Mouse (Mus musculus) ES-E14 (cell line): ENCODE measurements around the gene Ide. TPM values are rescaled to one million over a fixed set of nuclear protein-coding genes. Genes with fewer than 3 reads are reported as not detected.

Experiments used
- DNase-seq: peaks from one replicate; pipeline ENCODE4 v3.0.0-alpha.2; 2013; ENCODE audit warnings: low read depth, low spot score
- H3K27ac ChIP-seq: 2 replicates; pipeline ENCODE4 v1.5.1; 2012; ENCODE audit warnings: low read depth, mild to moderate bottlenecking, low read length, moderate library complexity, mixed read lengths; ENCODE audit not compliant: poor library complexity, insufficient read depth, severe bottlenecking
- H3K36me3 ChIP-seq: 2 replicates; pipeline ENCODE4 v1.6.1; 2012; ENCODE audit warnings: mild to moderate bottlenecking, low read length, moderate library complexity, mixed read lengths; ENCODE audit not compliant: control insufficient read depth, poor library complexity, insufficient read depth, severe bottlenecking
- H3K4me1 ChIP-seq, 2 experiments: fragments of 150-350 bp in 1 of 2; sonication (generic) in 1 of 2; 2 replicates each; pipeline ENCODE4 v1.6.1; 2012; ENCODE audit warnings: low read length in 2 of 2, mild to moderate bottlenecking in 1 of 2, mixed read lengths in 1 of 2; ENCODE audit not compliant: control insufficient read depth in 2 of 2, insufficient read depth in 2 of 2, poor library complexity in 1 of 2
- H3K4me3 ChIP-seq, 2 experiments: fragments of 150-350 bp in 1 of 2; sonication (generic) in 1 of 2; 2 replicates each; pipeline ENCODE4 v1.5.1; 2012; ENCODE audit warnings: low read length in 2 of 2, low read depth in 1 of 2, mild to moderate bottlenecking in 1 of 2, mixed read lengths in 1 of 2; ENCODE audit not compliant: insufficient read depth in 1 of 2, poor library complexity in 1 of 2, severe bottlenecking in 1 of 2
- H3K9ac ChIP-seq: 2 replicates; pipeline ENCODE4 v1.6.1; 2012; ENCODE audit warnings: low read depth, mild to moderate bottlenecking, low read length, mixed read lengths; ENCODE audit not compliant: poor library complexity, insufficient read depth, severe bottlenecking
- H3K9me3 ChIP-seq: fragments of 150-350 bp; sonication (generic); 2 replicates; pipeline ENCODE4 v1.6.1; 2012; ENCODE audit warnings: low read depth, mild to moderate bottlenecking, low read length; ENCODE audit not compliant: control insufficient read depth, insufficient read depth
- CHD2 ChIP-seq: IDR thresholded peaks from 2 replicates; pipeline ENCODE4 v1.6.1; 2014; ENCODE audit warnings: mild to moderate bottlenecking, low read depth, low read length, inconsistent platforms
- HCFC1 ChIP-seq: IDR thresholded peaks from 2 replicates; pipeline ENCODE4 v1.6.1; 2012; ENCODE audit warnings: low read length, inconsistent platforms, borderline replicate concordance; ENCODE audit not compliant: insufficient read depth
- MAFK ChIP-seq: IDR thresholded peaks from 2 replicates; pipeline ENCODE4 v1.6.1; 2014; ENCODE audit warnings: mild to moderate bottlenecking, low read depth, low read length, inconsistent platforms; ENCODE audit not compliant: insufficient read depth
- ZC3H11A ChIP-seq: IDR thresholded peaks from 2 replicates; pipeline ENCODE4 v1.6.1; 2012; ENCODE audit warnings: low read depth, mild to moderate bottlenecking, inconsistent platforms, low read length, borderline replicate concordance
- ZNF384 ChIP-seq: IDR thresholded peaks from 2 replicates; pipeline ENCODE4 v1.6.1; 2012; ENCODE audit warnings: low read depth, low read length, inconsistent platforms
- in situ Hi-C, 2 experiments: fragments of 600-800 bp; cut with MboI; formaldehyde crosslinking; loops; one replicate each; pipeline ENCODE4 v1.15.1; 2025; ENCODE audit warnings: low sequenced_read_pairs in 2 of 2, inconsistent platforms in 1 of 2; ENCODE audit not compliant: unreplicated experiment in 2 of 2
- total RNA-seq: library from RNA; depleted of rRNA; stranded (reverse); fragments of 300-350 nt; gene quantifications from 2 replicates; pipeline ENCODE4 v1.2.3, GENCODE M21; 2012

The Ide gene
- total RNA-seq, 1 experiment, result 44.8 TPM

GRCm38 (mm10) chr19:37265333-37266103 is 72.1 kb downstream of the Ide start:
- H3K9me3 ChIP-seq, result no peaks in the 10 kb centered on the region
- H3K36me3 ChIP-seq, result peaks cover 7% of the 10 kb centered on the region; the same call in 1 of the 2 replicates
- DNase-seq, result peak; percentile 50
- peaks cover 0 to 16% of the 10 kb centered on the region in 2 experiments; a peak in 1 of 4 replicates for H3K4me1 ChIP-seq
- H3K9ac ChIP-seq, result no peak overlapping the region
- in situ Hi-C loops, result loop anchor here (10.0 to 25.0 kb wide), 2 partner anchors 203 to 221 kb away; no protein-coding TSS in a partner anchor
- no peak overlapping the region for H3K27ac ChIP-seq
- H3K4me3 ChIP-seq, result no peak overlapping the region
- TF ChIP-seq HCFC1 (no peak), ZC3H11A (peak; percentile 75), MAFK (peak; percentile 83)

GRCm38 (mm10) chr19:37263943-37264897 is 73.4 kb downstream of the Ide start:
- DNase-seq, result no peak
- Histone ChIP-seq H3K9me3 (no peaks in the 10 kb centered on the region), H3K4me3 (peak overlapping the region; percentile 16 to 25; a peak in 3 of 4 replicates), H3K27ac (no peak overlapping the region), H3K4me1 (peaks cover 0 to 16% of the 10 kb centered on the region in 2 experiments; a peak in 1 of 4 replicates), H3K36me3 (peaks cover 5% of the 10 kb centered on the region; the same call in 1 of the 2 replicates), H3K9ac (no peak overlapping the region)
- TF ChIP-seq HCFC1 (no peak), ZNF384 (no peak), ZC3H11A (no peak), CHD2 (no peak), MAFK (no peak)
- in situ Hi-C loops, result loop anchor here (10.0 to 25.0 kb wide), 2 partner anchors 202 to 219 kb away; no protein-coding TSS in a partner anchor

GRCm38 (mm10) chr19:37263566-37263942 is 74.1 kb downstream of the Ide start:
- Histone ChIP-seq H3K36me3 (no peaks in the 10 kb centered on the region), H3K4me3 (peak overlapping the region; percentile 16 to 25; a peak in 3 of 4 replicates), H3K9ac (no peak overlapping the region), H3K27ac (no peak overlapping the region), H3K9me3 (no peaks in the 10 kb centered on the region), H3K4me1 (peaks cover 0 to 13% of the 10 kb centered on the region in 2 experiments; a peak in 1 of 4 replicates)
- no peak for TF ChIP-seq ZNF384
- no peak for TF ChIP-seq ZC3H11A
- TF ChIP-seq CHD2, result no peak
- DNase-seq, result no peak
- in situ Hi-C loops, result loop anchor here (10.0 to 25.0 kb wide), 2 partner anchors 201 to 219 kb away; no protein-coding TSS in a partner anchor

- TF ChIP-seq HCFC1 (no peak), MAFK (no peak), ZNF384 (no peak), ZC3H11A (no peak), CHD2 (no peak)
- Histone ChIP-seq H3K9me3 (no peaks in the 10 kb centered on the region), H3K4me1 (peaks cover 0 to 11% of the 10 kb centered on the region in 2 experiments; a peak in 1 of 4 replicates), H3K27ac (no peak overlapping the region), H3K36me3 (no peaks in the 10 kb centered on the region), H3K9ac (no peak overlapping the region), H3K4me3 (no peak overlapping the region)
- DNase-seq, result no peak
- in situ Hi-C loops, result loop anchor here (10.0 to 25.0 kb wide), 2 partner anchors 200 to 218 kb away; no protein-coding TSS in a partner anchor
These were observed 75.3 kb downstream of the Ide start for GRCm38 (mm10) chr19:37262389-37262788.
